Mouse (Mus musculus) frontal cortex, postnatal 36 days (tissue): Measurements from ENCODE around the gene 2810004N23Rik.

Experiments
- DNase-seq, 2 experiments: peaks; one replicate each; pipeline ENCODE4 v3.0.0; 2022; ENCODE audit warnings: low spot score in 2 of 2

2810004N23Rik gene

DNA sequence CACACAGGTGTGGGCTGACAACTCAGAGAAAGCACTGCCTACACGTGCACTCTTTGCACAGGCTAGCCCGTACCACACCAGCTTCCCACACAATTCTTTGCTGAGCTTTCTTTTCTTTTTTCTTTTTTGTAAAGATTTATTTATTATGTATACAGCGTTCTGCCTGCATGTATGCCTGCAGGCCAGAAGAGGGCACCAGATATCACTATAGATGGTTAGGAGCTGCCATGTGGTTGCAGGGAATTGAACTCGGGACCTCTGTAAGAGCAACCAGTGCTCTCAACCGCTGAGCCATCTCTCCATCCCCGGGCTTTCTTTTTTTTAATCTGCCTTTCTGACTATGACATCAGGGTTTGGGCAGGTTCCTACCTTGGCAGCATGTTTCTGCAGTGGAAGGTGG, 39.4 kb downstream of the 2810004N23Rik start:
- DNase-seq, result no peak

DNA sequence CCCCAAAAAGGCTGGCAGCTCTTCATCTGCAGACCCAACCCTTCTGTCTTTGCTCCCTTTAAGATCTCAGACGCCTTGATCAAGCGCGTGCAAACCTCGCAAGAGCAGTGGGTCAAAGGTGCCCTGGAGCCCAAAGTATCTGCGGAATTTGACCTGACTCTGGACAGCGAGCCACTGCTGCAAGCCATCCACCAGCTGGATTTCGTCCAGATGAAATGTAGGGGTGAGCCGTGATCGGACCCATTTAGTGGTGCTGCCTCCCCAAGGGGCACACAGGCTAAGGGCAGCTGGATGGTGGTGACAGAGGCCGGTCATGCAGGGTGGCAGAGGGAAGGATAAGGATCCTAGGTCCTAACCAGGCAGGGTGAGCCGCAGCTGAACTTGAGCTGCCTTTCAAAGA, 42.8 kb downstream of the 2810004N23Rik start:
- DNase-seq, result no peak

DNA sequence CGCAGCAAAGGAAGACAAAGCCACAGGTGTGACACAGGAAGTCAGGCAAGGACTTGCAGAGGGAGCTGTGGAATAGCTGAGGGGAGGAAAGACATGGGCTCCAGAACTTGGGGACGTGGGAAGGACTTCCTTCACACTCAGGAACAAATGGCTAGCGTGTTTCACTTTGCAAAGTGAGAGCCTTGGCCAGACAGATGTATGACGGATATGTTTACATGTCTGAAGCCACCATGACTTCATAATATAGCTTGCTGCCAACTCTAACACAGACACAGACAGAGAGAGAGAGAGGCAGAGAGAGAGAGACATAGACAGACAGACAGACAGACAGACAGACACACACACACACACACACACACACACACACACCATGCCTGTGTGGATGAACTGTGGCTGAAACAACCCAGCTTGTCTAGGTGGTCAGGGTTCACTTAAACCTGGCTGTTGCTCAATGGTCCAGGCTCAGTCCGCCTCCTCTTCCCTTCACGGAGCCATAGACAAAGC, 43.3 kb downstream of the 2810004N23Rik start:
- no peak for DNase-seq

DNA sequence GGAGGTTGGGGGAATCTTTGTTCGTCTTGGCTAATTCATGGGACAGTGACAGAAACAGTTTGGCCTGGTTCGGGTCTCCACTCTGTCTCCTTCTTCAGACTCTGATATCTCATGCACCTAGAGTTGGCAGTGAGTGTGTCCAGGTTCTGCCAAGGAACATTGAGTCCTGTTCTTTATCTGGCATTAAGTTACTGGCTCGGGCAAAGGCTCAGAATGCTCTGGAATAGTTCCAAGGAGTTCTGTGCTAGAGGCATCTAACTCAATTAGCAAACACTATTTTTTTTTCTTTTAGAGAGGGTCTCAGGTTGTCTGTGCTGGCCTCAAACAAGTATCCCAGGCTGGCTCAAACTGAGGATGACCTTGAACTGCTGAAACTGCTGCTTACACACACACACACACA, 45.6 kb downstream of the 2810004N23Rik start:
- DNase-seq, result no peak

DNA sequence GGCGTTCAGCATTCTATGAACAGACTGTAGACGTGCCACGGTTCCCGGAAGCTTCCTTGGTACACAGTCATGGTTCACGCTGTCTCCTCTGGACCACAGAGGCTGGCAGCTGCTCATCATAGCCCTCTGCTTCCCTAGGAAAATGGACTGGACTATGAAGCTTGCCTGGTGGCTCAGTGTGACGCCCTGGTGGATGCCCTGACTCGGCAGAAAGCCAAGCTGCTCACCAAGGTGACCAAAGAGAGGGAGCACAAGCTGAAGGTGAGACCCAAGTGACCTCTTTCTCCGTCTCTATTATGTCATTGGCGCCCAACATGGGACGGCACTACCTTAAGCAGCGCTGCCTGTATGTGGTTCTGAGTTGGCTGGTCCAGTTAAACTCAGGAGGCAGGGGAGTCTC, 46.1 kb downstream of the 2810004N23Rik start:
- no peak for DNase-seq

DNA sequence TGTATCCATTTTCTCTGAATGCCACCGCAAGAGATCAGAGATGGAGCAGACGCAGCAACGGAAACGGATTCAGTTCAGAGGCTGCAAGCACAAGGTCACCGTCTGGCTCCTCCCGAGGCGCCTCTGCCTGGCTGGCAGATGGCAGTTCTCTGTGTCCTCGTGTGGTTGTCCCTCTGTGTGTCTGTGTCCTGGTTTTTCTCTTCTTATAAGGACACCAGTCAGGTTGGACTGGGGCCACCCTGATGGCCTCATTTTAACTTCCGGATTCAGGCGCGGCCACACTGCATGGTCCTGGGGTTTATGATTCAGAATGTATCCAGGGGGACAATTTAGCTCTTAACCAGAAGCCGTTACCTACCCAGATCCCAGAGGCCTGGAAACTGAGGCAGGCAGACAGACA, 47.0 kb downstream of the 2810004N23Rik start:
- DNase-seq, result no peak

DNA sequence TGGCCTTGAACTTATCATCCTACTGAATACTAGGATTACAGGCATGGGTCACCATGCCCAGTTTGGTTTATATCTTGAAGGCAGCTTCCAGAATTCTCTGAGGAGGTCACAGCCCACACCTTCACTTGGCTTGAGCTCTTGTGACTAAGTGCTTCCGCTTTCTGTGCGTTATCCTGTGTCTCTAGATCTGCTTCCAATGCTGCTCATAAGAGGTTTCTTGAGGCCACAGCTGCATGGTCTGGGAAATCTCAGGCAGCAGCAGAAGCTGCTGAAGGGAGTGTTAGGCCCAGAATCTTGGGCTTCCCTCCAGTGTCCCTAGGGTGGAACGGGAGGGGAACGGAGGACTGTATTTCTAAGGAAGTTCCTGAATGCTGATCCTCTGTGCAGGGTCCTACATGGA, 49.6 kb downstream of the 2810004N23Rik start:
- DNase-seq, result no peak

DNA sequence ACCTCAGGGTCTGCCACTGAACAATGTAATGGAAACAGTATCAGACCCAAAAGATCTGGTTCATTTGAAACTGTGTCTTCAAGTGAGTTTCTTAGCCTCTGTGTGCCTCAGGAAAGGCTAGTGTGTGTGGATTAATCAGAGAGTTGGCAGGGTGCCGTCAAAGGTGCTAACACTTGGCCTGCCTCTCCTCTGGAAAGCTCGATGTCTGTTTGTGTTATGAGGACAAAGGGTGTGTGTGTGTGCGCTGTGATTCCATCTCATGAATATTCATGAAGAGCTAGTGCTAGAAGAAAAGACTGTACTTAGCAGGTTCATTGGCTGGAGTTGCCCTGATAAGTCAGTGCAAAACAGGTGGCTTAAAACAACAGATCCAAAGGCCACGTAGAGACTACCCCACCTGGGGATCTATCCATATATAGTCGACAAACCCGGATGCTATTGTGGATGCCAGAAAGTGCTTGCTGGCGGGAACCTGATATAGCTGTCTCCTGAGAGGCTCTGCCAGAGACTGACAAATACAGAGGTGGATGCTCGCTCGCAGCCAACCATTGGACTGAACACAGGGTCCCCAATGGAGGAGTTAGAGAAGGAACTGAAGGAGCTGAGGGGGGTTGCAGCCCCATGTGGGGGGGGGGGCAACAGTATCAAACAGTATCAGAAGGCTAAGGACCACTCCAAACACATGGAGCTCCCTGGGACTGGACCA, 52.1 kb downstream of the 2810004N23Rik start:
- no peak for DNase-seq

DNA sequence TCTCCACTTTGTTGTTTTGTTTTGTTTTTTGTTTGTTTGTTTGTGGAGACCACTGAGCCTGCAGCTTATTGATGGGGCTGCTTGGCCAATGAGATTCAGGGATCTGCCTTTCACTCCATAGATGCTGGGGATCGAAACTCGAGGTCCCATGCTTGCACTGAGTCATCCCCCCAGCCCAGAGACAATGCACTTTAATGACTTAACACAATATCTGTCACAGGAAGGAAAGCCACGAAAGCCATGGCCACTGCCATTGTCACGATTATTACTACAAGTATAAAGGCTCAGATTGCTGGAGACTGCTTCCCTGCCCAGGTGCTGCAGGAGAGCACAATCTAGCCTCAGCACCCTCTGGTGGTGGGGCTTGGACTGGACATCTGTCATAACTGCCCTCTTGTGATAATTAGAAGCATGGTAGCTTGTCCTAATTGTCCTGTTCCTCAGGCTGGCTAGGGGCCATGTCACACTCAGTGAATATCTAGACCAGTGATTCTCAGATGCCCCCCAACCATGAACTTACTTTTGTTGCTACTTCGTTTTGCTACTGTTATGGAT, 52.8 kb downstream of the 2810004N23Rik start:
- no peak for DNase-seq

DNA sequence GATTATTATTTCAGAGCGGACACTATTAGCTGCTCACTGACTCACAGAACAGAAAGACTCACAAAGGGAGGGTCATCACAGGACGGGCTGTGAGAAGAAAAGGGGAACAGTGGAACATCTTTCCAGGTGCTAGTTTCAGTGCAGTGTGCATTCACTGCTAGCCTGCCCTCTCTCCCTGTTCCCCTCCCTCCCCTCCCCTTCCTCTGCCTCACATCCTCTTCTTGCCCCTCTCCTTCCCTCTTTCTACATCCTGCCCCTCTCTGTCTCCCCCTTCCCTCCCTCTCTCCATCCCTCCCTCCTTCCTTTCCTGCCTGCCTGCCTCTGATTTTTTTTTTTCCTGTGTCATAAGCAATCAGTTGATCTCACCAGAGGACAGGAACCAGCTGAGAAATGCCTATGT, 53.5 kb downstream of the 2810004N23Rik start:
- no peak for DNase-seq

DNA sequence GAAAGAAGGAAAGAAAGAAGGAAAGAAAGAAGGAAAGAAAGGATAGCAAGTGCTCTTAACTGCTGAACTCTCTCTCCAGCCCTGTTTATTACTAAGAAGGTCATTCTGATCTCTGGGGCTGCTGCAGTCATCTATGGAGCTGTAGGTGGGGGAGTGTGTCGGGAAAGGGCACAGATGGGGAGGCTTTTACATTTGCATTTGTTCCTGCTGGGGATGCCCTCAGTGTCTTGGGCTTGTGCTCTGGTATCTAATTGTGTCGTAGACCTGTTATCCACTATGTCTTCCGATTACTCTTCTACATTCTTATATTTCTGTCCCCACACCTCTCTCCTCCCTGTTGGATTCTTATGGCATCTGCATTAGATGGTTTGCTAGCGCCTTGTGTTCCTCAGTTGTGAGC, 56.9 kb downstream of the 2810004N23Rik start:
- no peak for DNase-seq

DNA sequence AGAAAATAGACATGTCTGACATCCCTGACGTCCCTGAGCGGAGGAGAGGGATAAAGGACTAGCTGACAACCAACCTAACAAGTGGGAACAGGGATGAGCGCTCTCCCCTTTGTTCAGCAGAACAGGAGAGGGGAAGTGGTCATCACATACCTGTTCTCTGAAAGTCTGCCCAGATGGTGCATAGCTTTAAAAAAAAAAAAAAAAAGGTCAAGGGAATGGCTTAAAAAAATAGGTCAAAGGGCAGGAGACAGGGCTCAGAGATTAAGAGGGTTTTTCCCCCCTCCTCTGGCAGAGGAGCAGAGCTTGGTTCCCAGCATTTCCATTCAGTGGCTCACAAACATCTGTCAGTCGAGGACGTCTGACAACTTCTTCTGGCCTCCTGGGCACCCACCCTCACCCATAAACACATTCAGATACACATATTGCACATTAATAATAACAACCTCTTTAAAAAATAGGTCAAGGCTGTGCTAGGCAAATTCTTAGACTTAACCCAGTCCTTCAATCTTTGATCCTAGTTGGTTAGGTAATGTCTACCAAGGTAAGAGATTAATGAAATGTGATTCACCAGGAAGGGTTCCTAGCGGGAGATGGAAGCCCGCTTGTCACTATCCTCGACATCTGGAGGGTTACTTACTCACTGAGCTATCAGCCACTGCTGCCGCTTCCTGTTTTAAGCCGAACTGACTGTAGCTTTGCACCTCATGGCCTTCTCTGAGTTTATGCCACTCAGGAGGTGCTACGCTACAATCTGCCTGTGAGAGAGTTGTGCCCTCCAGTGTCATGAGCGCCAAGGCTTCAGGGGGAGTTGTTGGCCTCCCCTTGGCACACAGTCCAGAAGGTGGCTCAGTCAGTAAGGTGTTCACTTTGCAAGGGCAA, 58.9 kb downstream of the 2810004N23Rik start:
- DNase-seq, result no peak

DNA sequence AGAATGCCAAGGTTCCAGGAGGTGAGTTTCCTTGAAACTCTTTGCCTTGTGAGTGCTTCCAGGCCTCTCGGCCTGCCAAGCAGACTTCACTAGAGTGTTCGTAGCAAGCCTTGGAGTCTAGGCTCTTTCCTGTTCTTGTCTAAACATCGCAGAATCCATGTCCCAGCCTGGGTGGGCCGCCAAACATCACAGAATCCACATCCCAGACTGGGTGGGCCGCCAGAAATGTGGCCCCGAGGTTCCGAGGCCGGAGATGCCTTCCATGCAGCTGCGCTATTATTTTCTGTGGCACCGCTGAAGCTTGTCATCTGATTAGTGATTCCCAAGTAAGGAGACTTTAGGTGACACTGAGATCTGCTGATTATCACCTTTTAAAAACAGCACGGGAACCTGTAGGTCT, 62.4 kb downstream of the 2810004N23Rik start:
- no peak for DNase-seq

DNA sequence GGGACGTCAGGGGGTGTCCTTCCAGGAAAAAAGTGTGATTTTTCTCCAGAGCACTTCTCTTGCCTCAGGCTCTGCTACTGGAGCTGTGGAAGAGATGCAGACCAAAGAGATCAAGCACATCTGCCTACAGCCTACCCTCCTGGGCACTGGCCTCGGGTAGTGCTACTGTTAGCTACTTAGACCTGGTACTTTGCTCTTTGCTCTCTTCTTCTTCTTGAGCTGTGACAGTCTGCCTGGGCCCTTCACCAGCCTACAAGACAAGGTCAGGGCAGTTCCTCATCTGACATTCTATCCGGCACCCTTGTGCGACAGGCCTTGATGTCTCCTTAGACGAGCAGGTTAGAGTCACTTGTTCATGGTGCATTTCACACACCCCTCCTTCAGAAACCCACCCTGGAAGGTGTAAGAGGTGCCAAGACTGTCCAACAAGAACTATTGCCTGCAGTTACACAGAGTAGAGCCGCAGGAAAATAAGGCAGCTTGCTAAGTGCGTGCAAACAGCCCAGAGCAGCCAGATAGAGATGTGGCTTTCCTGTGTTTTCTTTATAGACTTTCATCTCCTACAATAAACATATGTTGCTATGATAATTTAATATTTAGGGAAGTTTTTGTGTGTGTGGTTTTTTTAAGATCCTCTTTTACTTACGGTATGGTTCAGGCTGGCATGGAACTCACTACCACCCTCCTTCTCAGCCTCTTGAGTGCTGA, 67.0 kb downstream of the 2810004N23Rik start:
- no peak for DNase-seq

DNA sequence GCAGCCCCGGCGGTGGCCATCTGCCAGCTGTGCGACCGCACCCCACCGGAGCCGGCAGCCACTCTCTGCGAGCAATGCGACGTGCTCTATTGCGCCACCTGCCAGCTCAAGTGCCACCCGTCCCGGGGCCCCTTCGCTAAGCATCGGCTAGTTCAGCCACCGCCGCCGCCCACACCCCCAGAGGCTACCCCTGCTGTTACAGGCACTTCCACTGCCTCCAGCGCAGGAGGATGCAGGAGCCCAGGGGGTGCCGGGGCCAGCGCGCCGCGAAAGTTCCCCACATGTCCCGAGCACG, 68.5 kb downstream of the 2810004N23Rik start:
- DNase-seq, result peak; percentile 79 to 82

DNA sequence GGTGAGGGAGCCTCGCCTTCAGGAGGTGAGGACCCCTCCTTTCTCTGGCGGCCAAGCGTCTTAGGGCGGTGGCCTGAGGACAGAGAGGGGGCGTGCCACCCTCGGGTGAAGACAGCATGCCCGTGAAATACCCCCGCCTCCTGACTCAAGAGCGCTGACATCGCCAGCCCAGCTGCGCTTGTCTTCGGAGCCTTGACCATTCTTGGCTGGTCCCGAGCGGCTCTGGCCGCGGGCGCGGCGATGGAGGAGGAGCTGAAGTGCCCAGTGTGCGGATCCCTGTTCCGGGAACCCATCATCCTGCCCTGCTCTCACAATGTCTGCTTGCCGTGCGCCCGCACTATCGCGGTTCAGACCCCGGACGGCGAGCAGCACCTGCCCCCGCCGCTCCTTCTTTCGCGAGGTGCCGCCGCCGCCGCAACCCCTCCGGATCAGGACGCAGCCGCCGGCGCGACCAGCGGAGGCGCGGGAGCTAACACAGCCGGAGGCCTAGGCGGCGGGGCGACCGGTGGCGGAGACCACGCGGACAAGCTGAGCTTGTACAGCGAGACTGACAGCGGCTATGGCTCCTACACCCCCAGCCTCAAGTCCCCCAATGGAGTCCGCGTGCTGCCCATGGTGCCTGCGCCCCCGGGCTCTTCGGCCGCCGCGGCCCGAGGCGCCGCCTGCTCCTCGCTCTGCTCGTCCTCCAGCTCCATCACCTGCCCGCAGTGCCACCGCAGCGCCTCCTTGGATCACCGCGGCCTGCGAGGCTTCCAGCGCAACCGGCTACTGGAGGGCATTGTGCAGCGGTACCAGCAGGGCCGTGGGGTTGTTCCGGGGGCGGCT, 69.0 kb downstream of the 2810004N23Rik start:
- DNase-seq, result peak in 1 of 2 experiments; percentile 14

DNA sequence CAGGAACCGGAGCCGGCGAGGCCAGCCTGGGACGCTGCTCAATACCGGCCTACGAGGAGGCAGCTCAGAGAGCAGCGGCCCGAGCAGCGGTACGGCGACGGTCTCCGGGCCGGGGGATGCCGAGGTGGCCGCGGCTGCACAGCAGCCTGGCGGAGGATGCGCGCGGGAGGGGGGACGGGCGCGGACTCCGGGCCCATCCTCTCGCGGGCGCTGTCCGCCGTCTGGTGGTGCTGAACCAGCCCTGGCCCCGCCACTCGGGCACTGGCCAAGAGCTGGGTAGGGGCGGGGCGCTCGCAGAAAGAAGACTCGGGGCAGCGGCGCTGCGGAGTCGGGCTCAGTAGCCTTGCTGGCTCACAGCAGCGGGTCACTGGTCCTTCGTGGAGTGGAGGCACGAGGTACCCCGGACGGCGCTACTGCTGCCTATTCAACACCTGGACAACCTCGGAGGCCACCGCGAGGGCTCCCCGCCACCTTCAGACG, 69.7 kb downstream of the 2810004N23Rik start:
- peak; percentile 63 to 71 for DNase-seq

DNA sequence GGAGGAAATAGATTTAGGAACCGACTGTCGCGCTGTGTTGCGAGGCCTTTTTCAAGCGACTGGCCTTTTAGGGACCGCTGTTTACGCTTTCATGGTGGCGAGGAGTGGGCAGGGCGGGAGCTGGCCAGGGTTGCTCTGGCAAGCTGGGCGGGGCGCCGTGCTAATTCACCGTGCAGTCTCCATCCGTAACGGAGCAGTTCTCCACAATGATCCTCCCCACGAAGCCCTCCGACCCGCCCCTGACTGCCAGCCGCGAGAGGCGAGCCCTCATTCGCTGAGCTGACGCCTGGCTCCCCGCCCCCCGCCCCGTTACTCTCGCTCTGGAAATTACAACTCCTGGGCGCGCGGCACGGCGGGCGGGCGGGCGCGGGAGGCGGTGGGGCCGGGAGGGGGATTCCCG, 70.2 kb downstream of the 2810004N23Rik start, which contains the start of gene Trim67:
Gene Trim67, plus strand, starts transcription at position 385 of the 400 bp plus-strand sequence.
- DNase-seq, result peak; percentile 22 to 52

DNA sequence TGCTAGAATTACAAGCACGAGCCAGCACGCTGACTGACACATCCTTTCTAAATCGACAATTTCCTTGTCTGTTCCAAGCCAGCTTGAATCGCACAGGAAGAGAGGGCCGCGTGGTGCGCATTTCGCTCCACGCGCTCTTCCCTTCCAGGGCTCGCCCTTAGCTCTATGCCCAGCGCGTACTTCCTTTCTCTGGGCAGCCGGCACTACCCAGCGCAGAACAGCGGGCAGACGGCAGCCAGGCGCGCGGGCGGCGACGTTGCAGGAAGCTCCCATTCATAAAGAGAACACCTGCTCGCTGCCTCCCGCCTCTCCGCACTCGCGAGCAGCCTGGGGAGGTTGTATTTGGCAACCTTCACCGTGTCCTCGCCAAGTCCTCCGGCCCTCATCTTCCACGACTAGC, 70.7 kb downstream of the 2810004N23Rik start:
- DNase-seq, result peak; percentile 45 to 52

DNA sequence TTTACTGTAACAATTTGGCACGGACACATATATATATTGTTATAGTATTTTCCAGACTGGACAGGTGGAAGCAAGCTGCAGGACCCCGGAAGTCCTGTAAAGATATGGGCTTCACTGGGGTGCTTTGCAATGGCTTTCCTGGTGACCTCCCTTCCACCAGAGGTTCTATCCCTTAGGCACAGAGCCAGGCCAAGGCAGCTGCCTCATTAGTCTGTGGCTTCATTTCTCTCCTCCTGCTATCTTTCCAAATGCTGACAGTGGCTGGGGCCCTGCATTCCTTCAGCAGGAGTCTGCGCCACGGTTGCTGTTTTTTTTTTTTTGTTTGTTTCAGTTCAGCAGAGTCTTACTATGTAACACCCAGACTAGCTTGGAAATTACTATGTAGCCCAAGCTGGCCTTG, 71.2 kb downstream of the 2810004N23Rik start:
- no peak for DNase-seq

DNA sequence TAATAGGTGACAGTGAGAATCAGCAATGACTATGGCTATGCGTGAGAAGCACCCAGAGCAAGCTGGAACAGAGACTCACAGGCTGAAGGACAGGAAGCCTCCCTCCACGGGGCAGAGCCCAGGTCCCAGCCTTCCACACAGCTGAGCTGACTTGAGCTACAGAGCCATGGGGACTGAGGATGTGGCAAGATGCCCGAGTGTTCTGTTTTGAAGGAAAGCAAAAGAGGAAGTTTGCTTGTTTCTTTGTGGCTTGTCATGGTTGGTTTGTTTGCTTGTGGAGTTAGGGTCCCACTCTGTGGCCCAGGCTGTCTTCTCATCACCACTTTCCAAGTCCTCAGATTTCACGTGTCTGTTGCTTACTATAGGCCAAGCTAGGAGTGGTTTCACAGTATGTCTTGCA, 72.2 kb downstream of the 2810004N23Rik start:
- no peak for DNase-seq
